ENCODE assay signal across 12 mouse cellular contexts in the genomic region with DNA sequence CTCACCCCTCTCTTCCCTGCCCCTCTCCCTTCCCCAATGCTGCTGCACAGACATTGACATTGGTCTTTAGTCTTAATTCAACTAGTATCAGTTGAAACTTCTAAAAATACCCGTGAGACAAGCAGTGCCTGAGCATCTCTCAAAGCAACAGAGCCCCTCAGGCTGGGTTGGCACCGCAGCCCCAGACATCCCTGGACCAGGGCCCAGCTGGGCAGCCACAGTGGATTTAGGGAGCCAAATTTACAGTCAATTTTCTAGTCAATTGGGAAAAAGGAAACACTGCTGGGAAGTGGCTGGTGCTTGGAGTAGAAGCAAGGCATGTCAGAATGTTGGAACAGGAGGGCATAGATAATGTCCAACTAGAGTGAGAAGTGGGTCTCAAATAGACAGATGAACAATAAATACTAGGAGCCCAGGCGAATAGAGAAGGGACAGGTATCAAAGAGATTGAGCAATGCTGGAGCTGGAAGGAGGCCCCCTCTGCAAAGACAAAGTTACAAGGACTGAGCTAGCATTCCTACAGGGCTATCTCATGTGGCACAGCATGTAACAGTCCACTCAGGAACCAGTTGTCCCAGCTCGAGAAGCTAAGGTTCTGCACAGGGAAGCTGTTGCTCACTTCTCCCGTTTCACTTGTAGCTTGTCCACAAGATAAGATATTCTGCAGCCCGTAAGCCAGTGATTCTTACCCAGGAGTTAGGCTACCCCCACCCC.
DNase-seq lines count a peak whose midpoint lies in the region; ATAC-seq and TF ChIP-seq lines count a peak whose summit lies in the region.
"Had no signal": no experiment of that assay in that cellular context is flagged by ENCODE, and none has a peak within 500 bp of the region (broad histone marks: within the 10 kb centered on the region; RNA-seq: fewer than 3 reads in every experiment).

No protein-coding gene starts in this region.

- peak overlapping the region; percentile 18; the same call in 1 of the 2 replicates for H3K4me3 ChIP-seq in heart, embryonic 13.5 days
- no peak overlapping the region for H3K4me3 ChIP-seq in hindbrain, postnatal 0 days (ENCODE audit: low read length)
- H3K4me3 ChIP-seq: limb, embryonic 13.5 days had no signal

- no peak overlapping the region for H3K27ac ChIP-seq in heart, embryonic 13.5 days (replicated peaks)
- no peak overlapping the region for H3K27ac ChIP-seq in hindbrain, postnatal 0 days
- H3K27ac ChIP-seq: limb, embryonic 13.5 days had no signal

- DNase-seq in cerebellum, postnatal 10 days: peak; percentile 86 to 88
- DNase-seq in cerebellum, adult 8-10 months: no peak
- DNase-seq in heart, postnatal 10 days: no peak
- DNase-seq in left cerebral cortex, postnatal 4 days: peak; percentile 78
- DNase-seq in left cerebral cortex, postnatal 25 days (ENCODE audit: low spot score in 2 of 2): no peak
- peak; percentile 65 for DNase-seq in hindbrain, postnatal 0 days (ENCODE audit: low spot score)
- no peak for DNase-seq in adrenal gland, adult (ENCODE audit: inconsistent age in 2 of 2, low spot score in 1 of 2)
- DNase-seq: thymus, adult 2 months had no signal

- H3K9ac ChIP-seq in heart, embryonic 13.5 days: peak overlapping the region; percentile 8; the same call in 1 of the 2 replicates
- H3K9ac ChIP-seq in hindbrain, postnatal 0 days (replicated peaks; ENCODE audit: low read length): no peak overlapping the region
- H3K9ac ChIP-seq: limb, embryonic 13.5 days; lung, embryonic 14.5 days had no signal

- H3K27me3 ChIP-seq in heart, embryonic 13.5 days (replicated peaks): no peaks in the 10 kb centered on the region
- H3K27me3 ChIP-seq in hindbrain, postnatal 0 days (ENCODE audit: insufficient read depth, low read length): no peaks in the 10 kb centered on the region
- H3K27me3 ChIP-seq: limb, embryonic 13.5 days had no signal

- no peak for TF ChIP-seq CTCF in hindbrain, postnatal 0 days (IDR thresholded peaks at IDR 0.05; ENCODE audit: low read depth)

- peaks cover 7% of the 10 kb centered on the region for H3K4me1 ChIP-seq in heart, embryonic 13.5 days
- H3K4me1 ChIP-seq in hindbrain, postnatal 0 days (ENCODE audit: insufficient read depth, low read length): no peaks in the 10 kb centered on the region
- H3K4me1 ChIP-seq: limb, embryonic 13.5 days had no signal

- ATAC-seq in heart, embryonic 13.5 days (ENCODE audit: extremely low read depth, insufficient number of reproducible peaks, low FRiP score, low TSS enrichment): no peak
- peak; percentile 51 for ATAC-seq in hindbrain, postnatal 0 days

- H3K9me3 ChIP-seq in heart, embryonic 13.5 days: no peaks in the 10 kb centered on the region
- no peaks in the 10 kb centered on the region for H3K9me3 ChIP-seq in hindbrain, postnatal 0 days (ENCODE audit: low read length)
- H3K9me3 ChIP-seq: limb, embryonic 13.5 days had no signal

- 33% methylated on average over 6 of the region's 6 CpGs for WGBS in heart, embryonic 13.5 days
- WGBS in hindbrain, postnatal 0 days: 60% methylated on average over 6 of the region's 6 CpGs

- peak overlapping the region; percentile 55 for H3K4me2 ChIP-seq in heart, embryonic 13.5 days
- no peak overlapping the region for H3K4me2 ChIP-seq in hindbrain, postnatal 0 days (ENCODE audit: low read depth, low read length)
- H3K4me2 ChIP-seq: limb, embryonic 13.5 days; lung, embryonic 14.5 days had no signal

- no peaks in the 10 kb centered on the region for H3K36me3 ChIP-seq in heart, embryonic 13.5 days
- H3K36me3 ChIP-seq in hindbrain, postnatal 0 days (ENCODE audit: insufficient read depth, low read length): no peaks in the 10 kb centered on the region
- H3K36me3 ChIP-seq: G1E; limb, embryonic 13.5 days had no signal

- intact Hi-C loops in heart, postnatal 10 days (cut with DNase I): no loop called here
- intact Hi-C loops in left cerebral cortex, postnatal 4 days (cut with DNase I): loop anchor here (10.0 kb wide), 1 partner anchor 1590 kb away; no protein-coding TSS in a partner anchor
- intact Hi-C loops in left cerebral cortex, postnatal 25 days (cut with DNase I): no loop called here

Comparison
In these comparisons a context has a peak if more than half of its experiments do, and no peak if none do; other contexts are left out.
1. DNase-seq: peak in cerebellum, postnatal 10 days (2 of 2), left cerebral cortex, postnatal 4 days (single experiment) and hindbrain, postnatal 0 days (single experiment); none in cerebellum, adult 8-10 months (single experiment), heart, postnatal 10 days (0 of 2), left cerebral cortex, postnatal 25 days (0 of 2) and adrenal gland, adult (0 of 2).